Mouse (Mus musculus) heart, postnatal 14 days (tissue): ENCODE results near the gene Meis2. TPM values are rescaled to one million over a fixed set of nuclear protein-coding genes. Genes with fewer than 3 reads are reported as not detected.

ENCODE experiments used
- DNase-seq, 2 experiments: peaks; one replicate each; pipeline ENCODE4 v3.0.0; 2021 to 2022
- intact Hi-C: fragments of 180-260 bp; cut with DNase I; formaldehyde crosslinking; loops from one replicate; pipeline ENCODE4 v1.15.1; 2025
- total RNA-seq, 2 experiments: library from RNA; stranded (reverse); gene quantifications; 2 replicates each; pipeline ENCODE4 v1.2.3; 2021

Meis2 gene
- total RNA-seq, 2 experiments from 2014 or later = 19.9 to 21.3 TPM

DNA sequence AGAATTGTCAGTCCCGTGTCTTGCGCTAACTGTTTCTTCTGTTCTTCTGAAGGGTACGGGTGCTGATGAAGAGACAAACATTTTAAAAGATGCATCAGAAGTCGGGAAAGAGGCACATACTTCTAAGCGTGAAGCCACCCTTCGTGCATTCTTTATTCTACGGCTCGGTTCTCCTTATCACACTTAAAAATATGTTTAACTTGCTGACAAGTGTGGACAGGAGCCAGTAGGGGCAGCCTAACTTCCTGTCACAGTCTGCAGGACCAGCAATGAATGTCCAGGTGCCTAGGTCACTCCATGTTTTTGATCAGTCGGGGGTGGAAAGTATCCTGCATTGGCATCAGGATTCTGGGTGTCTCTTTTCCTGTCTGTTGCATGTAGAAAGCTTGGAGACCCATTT is 144.0 kb downstream of the Meis2 start:
- no peak for DNase-seq
- intact Hi-C loops = no loop called here

DNA sequence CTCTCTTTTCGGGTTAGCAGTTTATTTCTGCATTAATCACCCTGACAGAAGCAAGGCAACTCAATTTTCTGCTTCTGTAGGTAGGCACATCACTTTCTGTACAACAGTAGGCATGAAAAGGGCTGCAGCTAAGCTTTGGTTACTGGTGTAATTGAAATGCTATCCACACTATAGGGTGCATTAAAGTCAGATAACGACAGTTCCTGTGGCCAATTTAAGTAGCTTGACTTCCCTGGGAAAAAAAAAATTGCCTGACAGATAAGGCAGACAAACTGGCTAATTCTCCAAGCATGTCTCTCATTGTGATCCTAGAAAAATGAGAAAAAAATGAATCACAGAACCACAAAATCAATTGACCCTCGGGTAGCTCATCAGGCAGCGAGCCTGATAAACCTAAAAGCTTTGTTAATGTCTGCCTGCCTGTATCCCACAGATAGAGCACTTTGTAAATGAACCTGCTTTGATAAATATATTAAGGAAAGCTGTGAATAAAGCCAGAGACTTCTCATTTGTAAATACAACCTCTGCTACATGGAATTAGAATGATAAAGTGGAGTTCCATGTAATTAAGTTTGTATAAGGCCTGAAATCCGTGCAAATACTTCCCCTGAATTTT is 145.2 kb downstream of the Meis2 start:
- no peak for DNase-seq
- intact Hi-C loops = no loop called here

DNA sequence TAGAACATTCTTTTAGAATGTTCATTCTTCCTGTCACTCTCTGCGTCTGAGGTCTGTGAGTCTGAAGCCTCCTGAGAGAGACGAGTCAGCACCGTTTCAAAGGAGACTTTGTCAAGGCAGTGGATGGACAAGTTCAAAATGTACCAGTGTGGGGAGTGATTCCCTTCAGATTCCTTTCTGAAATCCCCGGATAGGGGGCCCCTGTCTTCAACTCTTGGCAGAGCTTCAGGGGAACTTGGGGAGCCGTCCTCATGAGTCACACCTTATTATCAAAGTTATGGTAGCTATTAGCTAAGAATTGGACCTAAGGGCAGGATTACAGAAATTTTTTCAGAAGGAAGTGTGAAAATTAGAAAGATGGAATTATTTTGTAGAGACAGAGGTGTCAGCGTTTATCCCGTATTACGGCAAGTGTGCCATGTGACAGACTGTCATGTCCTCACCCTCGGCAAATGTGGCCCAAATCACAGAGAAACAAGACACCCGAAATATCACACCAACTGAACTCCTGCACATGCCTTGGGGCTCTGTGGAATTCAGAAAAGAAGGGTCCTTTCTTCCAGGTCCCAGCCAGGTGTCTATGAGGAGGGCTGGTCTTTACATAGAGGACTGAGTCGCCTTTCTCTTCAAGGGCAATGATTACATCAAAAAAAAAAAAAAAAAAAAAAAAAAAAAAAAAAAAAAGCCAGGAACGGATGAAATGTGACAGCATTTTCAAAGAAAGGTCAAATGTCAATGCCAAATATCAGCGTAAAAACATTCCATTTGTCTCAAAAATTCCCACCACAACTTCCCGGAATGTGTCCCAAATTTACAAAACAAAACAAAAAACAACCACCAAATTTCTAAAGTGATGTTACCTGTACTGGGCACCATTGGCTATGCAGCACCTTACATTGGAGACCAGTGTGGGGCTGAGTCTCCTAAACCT is 146.2 kb downstream of the Meis2 start:
- DNase-seq = no peak
- intact Hi-C loops = no loop called here

DNA sequence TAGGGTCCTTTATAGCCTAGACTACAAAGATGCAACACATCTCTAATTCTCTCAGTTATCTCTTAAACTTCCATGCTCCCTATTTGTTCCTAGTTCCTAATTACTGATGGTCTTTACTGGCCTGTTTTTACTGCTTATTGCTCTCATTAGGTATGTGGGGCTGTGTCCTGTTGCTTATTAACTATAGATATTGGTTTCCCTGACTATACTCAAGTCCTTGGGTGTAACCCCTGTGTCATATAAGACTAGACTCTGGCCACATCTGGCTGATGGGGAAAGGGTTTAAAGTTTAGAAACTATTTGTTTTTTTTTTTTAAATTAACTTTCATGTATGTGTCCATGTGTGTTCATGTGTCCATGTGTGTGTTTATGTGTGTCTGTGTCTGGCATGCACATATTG is 147.1 kb downstream of the Meis2 start:
- intact Hi-C loops = no loop called here
- DNase-seq = no peak

DNA sequence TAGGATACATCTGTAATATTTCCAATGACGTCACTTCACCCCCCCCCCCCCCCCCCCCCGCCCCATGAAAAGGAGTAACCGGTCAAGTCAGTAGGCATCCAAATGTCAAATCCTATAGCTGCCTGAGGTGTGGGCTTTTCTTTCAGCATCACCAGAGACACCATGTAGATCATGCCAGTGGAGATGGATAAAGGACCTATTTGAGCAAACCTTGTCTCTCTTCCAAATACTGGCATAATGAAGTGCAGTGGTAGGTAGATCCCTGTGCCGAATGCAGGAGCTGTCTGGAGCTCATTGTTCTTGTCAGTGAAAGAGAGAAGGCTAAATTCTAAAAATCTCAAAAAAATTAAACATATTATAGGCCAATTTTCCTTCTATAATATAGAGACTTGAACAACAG is 151.1 kb downstream of the Meis2 start:
- intact Hi-C loops = no loop called here
- no peak for DNase-seq

DNA sequence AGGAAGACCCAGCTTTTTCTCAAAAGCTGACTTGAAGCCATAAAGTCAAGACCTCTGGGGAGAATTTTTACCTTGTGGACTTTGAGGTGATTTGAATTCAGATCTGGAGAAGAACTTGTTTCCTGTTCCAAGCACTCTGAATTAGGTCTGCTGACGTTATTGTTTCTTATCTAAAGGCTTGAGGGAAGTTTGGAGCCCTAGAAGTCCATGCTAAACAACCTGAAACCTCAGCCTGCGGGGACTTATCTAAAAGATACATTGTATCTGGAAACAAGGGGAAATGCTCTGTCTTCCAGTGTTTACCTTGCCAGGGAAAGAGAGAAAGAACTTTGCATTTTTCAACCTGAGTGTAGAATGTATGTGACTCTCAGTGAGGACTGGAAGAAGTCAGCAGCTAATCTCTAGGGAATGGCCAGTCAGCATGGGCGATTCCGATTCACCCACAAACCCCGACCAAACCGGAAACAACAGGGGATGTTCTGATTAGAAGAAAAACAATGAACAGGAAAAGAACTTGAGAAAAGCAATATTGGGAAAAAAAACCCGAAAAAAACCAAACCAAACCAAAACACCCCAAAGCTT is 152.6 kb downstream of the Meis2 start:
- no peak for DNase-seq

DNA sequence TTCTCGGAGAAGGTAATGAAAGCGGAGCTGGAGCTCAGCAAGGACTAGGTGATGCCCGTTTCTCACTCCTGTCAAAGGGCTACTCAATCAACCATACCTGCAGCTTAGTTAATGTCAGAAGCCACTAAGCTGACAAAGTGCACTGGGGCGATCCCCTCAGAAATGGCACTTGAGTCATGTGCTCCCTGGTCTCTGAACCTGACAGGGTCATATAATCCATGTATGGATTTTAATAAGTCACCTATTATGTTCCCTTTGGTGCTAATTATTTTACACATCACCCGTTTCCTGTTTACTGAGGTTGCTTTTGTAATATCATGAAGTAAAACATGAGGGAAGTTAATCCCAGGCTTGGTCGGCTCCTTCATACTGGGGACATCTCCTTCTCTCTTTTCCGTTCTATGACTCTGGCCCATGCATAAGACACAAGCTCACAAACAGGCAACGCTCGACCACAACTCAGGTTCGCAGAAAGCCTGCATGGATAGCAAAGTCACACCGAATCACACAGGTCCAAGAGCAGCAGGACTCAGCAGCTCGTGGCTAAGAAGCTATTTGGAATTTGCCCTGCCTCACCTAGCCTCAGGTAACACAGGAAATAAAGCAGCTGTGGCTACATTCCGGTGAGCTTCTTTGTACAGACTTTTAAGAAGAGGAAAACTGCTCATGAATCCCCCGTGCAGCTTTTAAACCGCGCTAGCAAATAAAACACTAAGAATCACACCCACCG is 153.6 kb downstream of the Meis2 start:
- intact Hi-C loops = no loop called here
- DNase-seq = no peak

More for the DNA sequence above, 152.6 kb downstream of the Meis2 start:
- intact Hi-C loops = no loop called here

DNA sequence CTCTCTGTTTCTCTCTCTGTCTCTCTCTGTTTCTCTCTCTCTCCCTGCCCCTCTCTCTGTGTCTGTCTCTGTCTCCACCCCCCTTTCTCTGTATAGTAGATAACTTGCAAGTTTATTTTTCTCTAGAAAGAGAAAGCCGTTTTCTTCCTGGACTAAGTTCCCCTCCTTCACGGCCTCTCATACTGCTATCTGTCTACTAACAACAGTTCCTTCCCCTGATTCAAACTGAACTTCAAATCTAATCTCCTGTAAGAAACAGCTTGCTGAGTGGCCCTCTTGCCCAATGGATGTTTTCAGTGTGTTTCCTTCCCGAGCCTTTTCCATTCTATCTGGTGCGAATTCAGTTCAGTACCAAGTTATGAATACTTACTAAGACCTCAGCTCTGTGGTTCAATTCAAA is 155.4 kb downstream of the Meis2 start:
- intact Hi-C loops = no loop called here
- no peak for DNase-seq

DNA sequence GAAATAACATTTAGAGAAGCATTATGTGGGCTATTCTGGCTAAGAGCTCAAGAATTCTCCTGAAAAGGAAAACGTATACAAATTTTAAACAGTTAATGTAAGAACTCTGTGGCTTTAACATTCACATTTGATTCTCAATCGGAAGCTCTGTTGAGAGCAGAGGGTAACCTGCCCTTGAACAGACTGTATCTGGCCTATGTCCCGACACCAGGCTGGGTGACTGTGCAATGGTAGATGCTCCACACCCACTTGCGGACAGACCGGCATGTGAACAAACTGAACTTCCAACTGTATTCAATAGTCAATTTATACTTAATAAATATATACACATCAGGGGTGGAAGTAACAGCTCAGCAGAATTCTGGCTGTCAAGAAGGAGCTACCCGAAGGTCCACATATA is 164.6 kb downstream of the Meis2 start:
- intact Hi-C loops = no loop called here

DNA sequence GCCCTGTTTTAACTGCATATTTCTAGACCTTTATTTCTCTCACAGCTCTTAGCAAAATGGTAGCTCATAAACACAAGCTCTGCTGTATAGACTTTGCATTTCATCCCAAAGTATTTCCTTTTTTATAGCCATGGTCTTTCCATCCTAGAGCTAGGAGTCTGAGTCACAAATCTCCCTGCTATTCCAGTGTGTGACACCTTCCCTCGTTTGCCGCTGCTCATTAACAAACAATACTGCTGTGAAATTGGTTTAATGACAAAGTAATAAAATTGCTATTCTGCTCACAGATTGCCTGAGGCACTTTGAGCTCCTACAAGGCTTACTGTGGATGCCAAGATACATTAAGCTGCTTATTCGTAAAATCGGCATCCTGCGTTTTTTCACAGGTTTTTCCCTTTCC is 168.1 kb downstream of the Meis2 start:
- intact Hi-C loops = no loop called here
- no peak for DNase-seq

More for the DNA sequence above, 164.6 kb downstream of the Meis2 start:
- no peak for DNase-seq

DNA sequence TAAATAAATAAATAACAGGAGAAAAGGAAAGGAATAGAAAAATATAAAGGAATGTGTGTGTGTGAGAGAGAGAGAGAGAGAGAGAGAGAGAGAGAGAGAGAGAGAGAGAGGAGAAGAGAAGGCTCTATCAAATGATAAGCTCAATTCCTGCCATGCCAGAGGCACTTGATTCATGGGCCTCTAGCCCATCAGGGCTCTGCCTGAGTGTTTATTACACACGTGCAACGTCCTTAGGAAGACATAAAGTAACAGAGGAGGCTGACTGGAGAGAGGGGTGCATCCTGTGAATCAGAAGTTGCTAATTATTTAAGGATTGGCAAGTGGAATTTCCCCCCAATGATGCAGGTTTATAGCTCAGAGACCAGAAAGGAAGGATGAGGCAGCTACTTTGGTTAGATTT is 168.6 kb downstream of the Meis2 start:
- DNase-seq = peak in 1 of 2 experiments; percentile 26
- intact Hi-C loops = no loop called here

DNA sequence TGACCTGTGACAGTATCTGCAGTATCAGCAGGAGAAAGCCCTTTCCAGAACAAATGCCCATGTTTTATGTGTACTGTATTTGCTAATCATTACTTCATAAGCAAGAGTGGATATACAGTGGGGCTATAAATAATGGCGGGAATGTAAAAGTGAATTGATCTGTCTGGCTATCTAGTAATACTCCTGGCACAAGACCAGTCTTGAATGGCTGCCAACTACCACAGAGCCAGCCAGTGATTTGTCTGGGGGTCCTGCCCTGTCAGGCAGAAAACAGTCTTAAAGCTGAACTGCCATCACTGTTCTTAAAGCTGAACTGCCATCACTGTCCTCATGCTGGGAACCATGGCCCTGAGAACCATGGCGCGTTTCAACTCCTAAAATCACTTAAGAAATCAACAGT is 169.9 kb downstream of the Meis2 start:
- peak in 1 of 2 experiments; percentile 12 for DNase-seq
- intact Hi-C loops = no loop called here

DNA sequence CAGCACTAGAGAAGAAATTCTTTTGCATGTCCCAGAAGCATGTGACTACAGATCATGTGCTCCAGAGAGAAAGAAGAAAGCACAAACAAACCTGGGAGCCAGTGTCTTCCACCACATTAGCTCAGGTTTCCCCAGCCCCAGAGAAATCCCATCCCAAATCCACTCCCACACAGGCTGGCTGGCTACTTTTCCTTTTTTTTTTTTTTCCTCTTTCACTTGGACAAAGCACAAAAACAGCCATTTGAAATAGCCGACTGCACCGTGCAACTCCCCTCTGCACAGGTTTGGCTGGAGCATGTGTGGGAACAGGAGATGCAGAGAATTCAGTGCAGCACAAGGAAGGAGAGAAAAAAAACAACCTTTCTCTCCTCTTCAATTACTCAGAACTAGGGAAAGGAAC is 170.4 kb downstream of the Meis2 start:
- intact Hi-C loops = no loop called here

DNA sequence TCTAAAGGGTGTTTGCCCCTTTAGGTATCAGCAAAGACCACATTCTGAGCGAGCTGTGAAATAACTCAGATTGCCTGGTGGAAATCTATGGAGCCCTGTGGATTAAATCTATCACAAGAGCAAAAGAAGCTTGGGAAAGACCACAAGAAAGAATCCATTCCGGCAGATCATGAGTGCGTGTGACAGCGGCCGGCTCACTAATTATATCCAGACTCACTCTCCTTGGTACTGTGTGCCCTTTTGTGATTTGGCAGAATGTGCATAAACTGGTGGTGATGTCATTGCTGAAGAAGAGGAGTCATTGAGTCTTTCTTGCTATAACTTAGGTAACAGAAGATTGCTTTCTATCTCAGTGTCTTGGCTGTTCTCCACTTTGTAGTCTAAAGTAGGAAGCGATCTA is 172.5 kb downstream of the Meis2 start:
- intact Hi-C loops = no loop called here
- DNase-seq = no peak

More for the DNA sequence above, 170.4 kb downstream of the Meis2 start:
- no peak for DNase-seq

DNA sequence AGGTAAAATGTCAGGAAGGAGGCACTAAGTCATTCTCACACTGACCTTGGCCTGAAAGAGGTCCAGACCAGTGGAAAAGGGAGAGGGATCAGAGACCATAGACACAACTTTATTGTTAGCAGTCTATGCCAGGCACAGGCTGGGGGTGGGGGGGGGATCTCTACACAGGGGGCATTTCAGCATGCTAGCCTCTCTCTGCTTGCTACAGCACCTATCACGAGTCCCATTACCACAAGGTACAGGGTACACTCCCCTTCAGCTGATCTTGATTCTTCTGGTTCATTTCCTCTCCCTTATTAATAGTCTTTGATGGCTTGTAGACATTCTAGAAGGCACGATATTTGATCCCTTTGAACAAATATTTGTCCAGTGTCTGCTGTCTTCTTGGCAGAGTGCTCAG is 174.9 kb downstream of the Meis2 start:
- no peak for DNase-seq
- intact Hi-C loops = no loop called here

DNA sequence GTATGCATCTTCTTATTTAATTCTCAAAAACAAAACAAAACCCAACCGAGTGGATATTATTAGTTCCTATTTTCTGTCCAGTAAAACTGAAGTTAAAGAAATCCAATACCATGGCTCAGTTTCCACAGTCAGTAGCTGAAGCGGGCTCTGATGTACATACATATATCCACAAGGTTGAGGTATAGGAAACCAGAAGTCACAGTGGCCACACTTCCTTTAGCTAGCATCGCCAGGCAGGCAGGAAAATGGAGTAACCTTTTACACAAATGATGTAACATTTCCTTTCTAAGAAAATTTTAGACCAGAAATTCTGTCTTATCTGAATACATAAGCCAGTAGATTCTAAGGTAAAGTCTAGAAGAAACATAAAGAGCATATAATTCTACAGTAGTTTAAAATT is 175.6 kb downstream of the Meis2 start:
- intact Hi-C loops = no loop called here

DNA sequence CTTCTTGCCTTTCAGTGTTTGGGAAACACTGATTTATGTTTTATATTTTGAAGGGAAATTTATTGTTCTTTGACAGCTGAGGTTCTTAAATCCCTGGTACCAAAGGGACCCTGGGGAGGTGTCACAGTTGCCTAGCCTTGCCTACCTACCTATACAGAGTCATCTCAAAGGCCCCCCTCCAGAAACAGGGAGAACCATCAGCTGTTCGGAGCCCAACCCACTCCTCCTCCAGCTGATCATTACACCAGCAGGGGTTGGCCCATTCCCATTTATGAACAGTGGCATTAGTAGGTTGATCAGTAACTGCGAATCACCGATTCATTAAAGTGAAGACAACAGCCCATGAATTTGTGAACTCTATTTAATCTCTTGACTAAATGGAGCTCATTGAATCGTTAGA is 176.4 kb downstream of the Meis2 start:
- intact Hi-C loops = no loop called here

More for the DNA sequence above, 175.6 kb downstream of the Meis2 start:
- DNase-seq = no peak

DNA sequence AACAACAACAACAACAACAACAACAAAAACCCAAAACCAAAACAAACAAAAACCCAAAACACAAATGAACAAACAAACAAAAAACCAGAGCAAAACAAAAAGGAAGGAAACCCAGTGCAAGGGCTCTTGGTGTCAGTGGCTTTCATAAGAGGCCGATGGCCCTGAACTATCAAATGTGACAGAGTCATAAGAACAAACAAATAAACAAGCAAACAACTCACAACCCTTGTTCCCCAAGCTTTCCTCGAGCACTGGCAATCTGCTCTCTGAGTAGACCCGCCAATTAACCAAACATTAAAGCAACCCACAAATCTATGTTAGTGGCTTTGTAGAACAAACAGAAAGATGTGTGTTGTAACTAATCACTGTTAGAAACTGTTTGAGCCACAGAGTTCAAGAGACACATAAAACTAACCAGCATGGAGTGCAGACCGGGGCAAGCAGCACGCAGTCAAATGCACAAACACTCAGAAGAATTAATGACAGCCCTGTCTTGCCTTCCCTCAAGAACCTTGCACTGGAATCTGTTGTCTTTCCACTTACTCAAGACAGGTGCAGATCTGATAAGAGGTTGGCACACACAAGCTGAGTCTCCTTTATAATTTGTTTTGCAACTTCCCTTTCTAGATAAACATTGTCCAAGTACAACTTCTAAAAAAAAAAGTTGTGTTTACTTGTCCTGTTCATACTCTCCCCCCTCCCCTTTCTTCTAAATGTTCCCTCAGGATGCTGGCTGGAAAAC is 177.1 kb downstream of the Meis2 start:
- intact Hi-C loops = no loop called here
- no peak for DNase-seq

More for the DNA sequence above, 176.4 kb downstream of the Meis2 start:
- DNase-seq = no peak

DNA sequence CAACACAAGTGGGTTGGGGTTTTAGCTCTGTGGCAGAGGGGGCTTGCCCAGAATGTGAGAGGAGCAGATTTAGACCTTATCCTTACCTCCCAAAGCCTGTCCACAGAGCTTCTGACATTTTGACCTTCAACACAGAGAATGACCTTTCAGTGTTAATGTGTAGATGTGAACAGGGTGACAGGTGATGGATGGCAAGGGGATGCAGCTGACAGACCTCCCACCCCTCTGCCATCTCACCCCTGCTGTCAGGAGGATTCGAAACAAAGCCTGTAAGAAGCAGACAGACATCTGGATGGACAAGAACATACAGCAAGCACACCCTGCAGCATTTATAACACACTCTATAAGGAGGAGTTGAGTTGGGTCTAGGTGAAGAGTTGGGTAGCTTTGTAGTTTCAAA is 178.0 kb downstream of the Meis2 start:
- intact Hi-C loops = no loop called here
- DNase-seq = no peak

DNA sequence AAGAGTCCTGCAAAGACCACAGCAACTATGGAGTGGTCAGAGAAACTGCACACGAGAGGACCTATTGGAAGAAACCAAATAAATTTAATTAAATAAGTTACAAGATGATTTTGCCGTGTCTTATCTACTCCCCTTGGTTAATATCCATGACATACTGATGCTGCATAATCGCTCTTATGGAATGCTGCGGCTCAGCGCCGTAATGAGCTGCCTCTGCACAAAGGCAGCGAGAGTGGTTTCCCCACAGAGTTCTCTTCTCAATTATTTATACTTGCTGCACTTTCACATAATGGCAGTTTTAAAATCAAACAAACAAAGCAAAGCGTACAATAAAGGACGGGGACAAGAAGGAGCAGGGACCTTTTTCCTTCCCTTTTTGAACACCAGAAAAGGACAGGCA is 181.5 kb downstream of the Meis2 start:
- no peak for DNase-seq
- intact Hi-C loops = no loop called here
